Mouse (Mus musculus) embryonic fibroblast, embryonic 13.5 days (primary cell): ENCODE measurements around the gene Efs.

Source experiments
- CTCF ChIP-seq: IDR thresholded peaks from 2 replicates; pipeline ENCODE4 v1.5.1; 2011; ENCODE audit warnings: mild to moderate bottlenecking, control low read depth, low read length, moderate library complexity, borderline replicate concordance; ENCODE audit not compliant: insufficient read depth
- POLR2A ChIP-seq: IDR thresholded peaks from 2 replicates; pipeline ENCODE4 v1.6.1; 2011; ENCODE audit warnings: low read depth, mild to moderate bottlenecking, control low read depth, low read length, moderate library complexity

GRCm38 (mm10) chr14:54951587-54951986 is 25.7 kb upstream of the Efs start:
- TF ChIP-seq CTCF (no peak), POLR2A (no peak)
